Comparison of ENCODE assay signal across 7 mouse cellular contexts in genomic region chr8:8488191-8488694, GRCm38 (mm10).
DNase-seq lines count a peak whose midpoint lies in the region; ATAC-seq and TF ChIP-seq lines count a peak whose summit lies in the region.

No protein-coding gene starts in this region.

- H3K27ac ChIP-seq in liver, embryonic 12.5 days: no peak overlapping the region
- no peak overlapping the region for H3K27ac ChIP-seq in liver, postnatal 0 days (ENCODE audit: low read depth)
- H3K27ac ChIP-seq in embryonic facial prominence, embryonic 13.5 days: no peak overlapping the region
- peak overlapping the region; percentile 42 for H3K27ac ChIP-seq in hindbrain, embryonic 16.5 days (ENCODE audit: low read depth, low read length)
- H3K27ac ChIP-seq in neural tube, embryonic 13.5 days (replicated peaks): peak overlapping the region; percentile 70

- H3K4me3 ChIP-seq in liver, embryonic 12.5 days: no peak overlapping the region
- no peak overlapping the region for H3K4me3 ChIP-seq in liver, postnatal 0 days (ENCODE audit: low read depth, low read length)
- H3K4me3 ChIP-seq in embryonic facial prominence, embryonic 13.5 days: peak overlapping the region; percentile 8; the same call in 1 of the 2 replicates
- H3K4me3 ChIP-seq in hindbrain, embryonic 16.5 days (ENCODE audit: low read length): peak overlapping the region; percentile 24; the same call in 1 of the 2 replicates
- no peak overlapping the region for H3K4me3 ChIP-seq in neural tube, embryonic 13.5 days

- H3K4me2 ChIP-seq in liver, embryonic 12.5 days: peak overlapping the region; percentile 52
- H3K4me2 ChIP-seq in liver, postnatal 0 days (ENCODE audit: low read depth, low read length): no peak overlapping the region
- H3K4me2 ChIP-seq in embryonic facial prominence, embryonic 13.5 days: peak overlapping the region; percentile 48
- H3K4me2 ChIP-seq in hindbrain, embryonic 16.5 days (ENCODE audit: low read length): peak overlapping the region; percentile 52
- peak overlapping the region; percentile 49 for H3K4me2 ChIP-seq in neural tube, embryonic 13.5 days

- H3K9me3 ChIP-seq in liver, embryonic 12.5 days (replicated peaks): no peaks in the 10 kb centered on the region
- H3K9me3 ChIP-seq in liver, postnatal 0 days (ENCODE audit: low read length): no peaks in the 10 kb centered on the region
- H3K9me3 ChIP-seq in embryonic facial prominence, embryonic 13.5 days: no peaks in the 10 kb centered on the region
- H3K9me3 ChIP-seq in hindbrain, embryonic 16.5 days (ENCODE audit: control insufficient read depth, low read length): no peaks in the 10 kb centered on the region
- H3K9me3 ChIP-seq in neural tube, embryonic 13.5 days: no peaks in the 10 kb centered on the region

- H3K27me3 ChIP-seq in liver, embryonic 12.5 days (replicated peaks): peaks cover 28% of the 10 kb centered on the region; the same call in 1 of the 2 replicates
- no peaks in the 10 kb centered on the region; the same call in 1 of the 2 replicates for H3K27me3 ChIP-seq in liver, postnatal 0 days (ENCODE audit: insufficient read depth, low read length)
- peaks cover 28% of the 10 kb centered on the region for H3K27me3 ChIP-seq in embryonic facial prominence, embryonic 13.5 days
- H3K27me3 ChIP-seq in hindbrain, embryonic 16.5 days (replicated peaks; ENCODE audit: control insufficient read depth, insufficient read depth, low read length): no peaks in the 10 kb centered on the region
- H3K27me3 ChIP-seq in neural tube, embryonic 13.5 days: peaks cover 5% of the 10 kb centered on the region; the same call in 1 of the 2 replicates

- TF ChIP-seq EP300 in liver, postnatal 0 days (IDR thresholded peaks at IDR 0.05; ENCODE audit: low read depth): no peak

- 54% methylated on average over 9 of the region's 9 CpGs for WGBS in liver, embryonic 12.5 days (ENCODE audit: insufficient replicate concordance)
- 56% methylated on average over 9 of the region's 9 CpGs for WGBS in liver, postnatal 0 days (ENCODE audit: insufficient replicate concordance)
- WGBS in embryonic facial prominence, embryonic 13.5 days: 48% methylated on average over 9 of the region's 9 CpGs
- WGBS in hindbrain, embryonic 16.5 days: 40% methylated on average over 9 of the region's 9 CpGs
- WGBS in neural tube, embryonic 13.5 days: 25% methylated on average over 9 of the region's 9 CpGs

- no peaks in the 10 kb centered on the region for H3K36me3 ChIP-seq in liver, embryonic 12.5 days
- H3K36me3 ChIP-seq in liver, postnatal 0 days (replicated peaks; ENCODE audit: insufficient read depth, low read length): no peaks in the 10 kb centered on the region
- H3K36me3 ChIP-seq in embryonic facial prominence, embryonic 13.5 days: no peaks in the 10 kb centered on the region
- no peaks in the 10 kb centered on the region for H3K36me3 ChIP-seq in hindbrain, embryonic 16.5 days (ENCODE audit: control insufficient read depth, insufficient read depth, low read length)
- no peaks in the 10 kb centered on the region for H3K36me3 ChIP-seq in neural tube, embryonic 13.5 days

- TF ChIP-seq CTCF in liver, postnatal 0 days (IDR thresholded peaks at IDR 0.05; ENCODE audit: low read depth): no peak

- H3K9ac ChIP-seq in liver, embryonic 12.5 days: no peak overlapping the region
- H3K9ac ChIP-seq in liver, postnatal 0 days (replicated peaks): no peak overlapping the region
- peak overlapping the region; percentile 7; the same call in 1 of the 2 replicates for H3K9ac ChIP-seq in embryonic facial prominence, embryonic 13.5 days
- peak overlapping the region; percentile 48; the same call in 1 of the 2 replicates for H3K9ac ChIP-seq in hindbrain, embryonic 16.5 days (ENCODE audit: low read depth, low read length)
- H3K9ac ChIP-seq in neural tube, embryonic 13.5 days: peak overlapping the region; percentile 62

- peaks cover 32% of the 10 kb centered on the region for H3K4me1 ChIP-seq in liver, embryonic 12.5 days
- H3K4me1 ChIP-seq in liver, postnatal 0 days (ENCODE audit: insufficient read depth): peaks cover 4% of the 10 kb centered on the region; the same call in 1 of the 2 replicates
- peaks cover 29% of the 10 kb centered on the region for H3K4me1 ChIP-seq in embryonic facial prominence, embryonic 13.5 days
- peaks cover 29% of the 10 kb centered on the region for H3K4me1 ChIP-seq in hindbrain, embryonic 16.5 days (ENCODE audit: control insufficient read depth, insufficient read depth, low read depth, low read length)
- peaks cover 54% of the 10 kb centered on the region for H3K4me1 ChIP-seq in neural tube, embryonic 13.5 days (replicated peaks)

- ATAC-seq in liver, embryonic 12.5 days: no peak
- no peak for ATAC-seq in liver, postnatal 0 days
- 0 out of 2 replicates have a peak, but pooled peaks have one; percentile 26 for ATAC-seq in embryonic facial prominence, embryonic 13.5 days (ENCODE audit: insufficient number of reproducible peaks, insufficient read depth, low FRiP score, low TSS enrichment, low read depth)
- no peak; the same call in 1 of the 2 replicates for ATAC-seq in hindbrain, embryonic 16.5 days
- peak; percentile 52 for ATAC-seq in neural tube, embryonic 13.5 days (ENCODE audit: low read depth)

- no peak for DNase-seq in liver, postnatal 0 days
- DNase-seq in c-Kit-positive CD71-positive TER-119-positive erythroid progenitor cells, embryonic 14.5 days (ENCODE audit: low spot score): no peak
- DNase-seq in yolk sac, embryonic 10.5 days (ENCODE audit: low spot score): no peak

Comparison
In these comparisons a context has a peak if more than half of its experiments do, and no peak if none do; other contexts are left out.
1. ATAC-seq: peak in embryonic facial prominence, embryonic 13.5 days (single experiment) and neural tube, embryonic 13.5 days (single experiment); none in liver, embryonic 12.5 days (single experiment), liver, postnatal 0 days (single experiment) and hindbrain, embryonic 16.5 days (single experiment).
2. H3K27ac ChIP-seq: peak in hindbrain, embryonic 16.5 days (single experiment) and neural tube, embryonic 13.5 days (single experiment); none in liver, embryonic 12.5 days (single experiment), liver, postnatal 0 days (single experiment) and embryonic facial prominence, embryonic 13.5 days (single experiment).
3. H3K4me3 ChIP-seq: peak in embryonic facial prominence, embryonic 13.5 days (single experiment) and hindbrain, embryonic 16.5 days (single experiment); none in liver, embryonic 12.5 days (single experiment), liver, postnatal 0 days (single experiment) and neural tube, embryonic 13.5 days (single experiment).
4. H3K9ac ChIP-seq: peak in embryonic facial prominence, embryonic 13.5 days (single experiment), hindbrain, embryonic 16.5 days (single experiment) and neural tube, embryonic 13.5 days (single experiment); none in liver, embryonic 12.5 days (single experiment) and liver, postnatal 0 days (single experiment).